In the genomic region with DNA sequence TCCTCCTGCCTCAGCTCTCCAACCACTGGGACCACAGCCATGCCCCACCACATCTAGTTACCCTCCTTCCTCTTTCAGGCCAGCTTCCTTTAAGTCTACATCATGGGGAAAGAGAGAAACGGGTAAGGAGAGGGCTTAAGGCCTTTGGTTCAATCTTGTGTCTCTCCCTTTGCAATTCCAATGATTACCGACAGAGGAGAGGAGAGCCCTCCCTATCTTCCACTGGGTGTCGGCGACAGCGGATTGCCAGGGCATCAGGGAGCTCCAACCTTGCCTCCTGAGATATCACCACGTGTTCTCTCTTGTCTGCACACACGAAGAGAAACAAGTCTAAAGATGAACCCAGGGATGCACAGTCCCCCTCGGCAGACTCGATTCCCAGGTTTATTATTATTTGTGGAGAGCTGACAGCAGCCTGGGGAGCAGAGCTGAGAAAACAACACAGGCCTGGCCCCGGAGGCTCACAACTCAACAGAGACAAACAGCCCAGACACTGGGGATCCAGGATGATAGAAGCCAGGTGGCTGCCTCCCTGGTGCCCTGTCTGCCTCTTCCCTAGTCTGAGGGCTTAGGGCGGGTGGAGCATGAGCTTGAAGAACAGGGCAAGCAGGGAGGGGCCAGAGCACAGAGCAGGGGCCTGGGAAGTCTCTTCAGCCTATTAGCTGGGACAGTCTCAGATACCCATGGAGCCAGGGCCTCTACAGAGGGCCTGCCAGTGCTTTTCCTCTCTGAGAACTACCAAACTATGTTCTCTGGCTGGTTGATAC, we compare ENCODE assay signal across 16 mouse cellular contexts.
DNase-seq lines count a peak whose midpoint lies in the region; ATAC-seq lines count a peak whose summit lies in the region.
"Had no signal": no experiment of that assay in that cellular context is flagged by ENCODE, and none has a peak within 500 bp of the region (broad histone marks: within the 10 kb centered on the region; RNA-seq: fewer than 3 reads in every experiment).

No protein-coding gene starts in this region.

- no peaks in the 10 kb centered on the region for H3K9me3 ChIP-seq in heart, embryonic 11.5 days (replicated peaks; ENCODE audit: control insufficient read depth, low read length)
- no peaks in the 10 kb centered on the region for H3K9me3 ChIP-seq in liver, embryonic 12.5 days (replicated peaks)
- no peaks in the 10 kb centered on the region for H3K9me3 ChIP-seq in stomach, embryonic 14.5 days (ENCODE audit: control insufficient read depth, low read depth, low read length)
- H3K9me3 ChIP-seq: limb, embryonic 10.5 days had no signal

- peak; percentile 89 for DNase-seq in heart, adult 11 months
- peak; percentile 11 for DNase-seq in liver
- peak; percentile 46 for DNase-seq in embryo, embryonic 9.5 days (ENCODE audit: extremely low spot score)
- DNase-seq: adrenal gland, adult 2 months; B cell, adult 2 months; cerebellum, adult 18-20 months; lung, postnatal 14 days; right cerebral cortex, postnatal 4 days; thymus, adult 2 months had no signal

- no peak overlapping the region for H3K27ac ChIP-seq in heart, embryonic 11.5 days (ENCODE audit: low read depth, low read length)
- no peak overlapping the region for H3K27ac ChIP-seq in liver, embryonic 12.5 days
- H3K27ac ChIP-seq in stomach, embryonic 14.5 days (ENCODE audit: low read length), result no peak overlapping the region
- H3K27ac ChIP-seq: limb, embryonic 10.5 days had no signal

- no peak for ATAC-seq in heart, embryonic 11.5 days (replicated peaks; ENCODE audit: insufficient number of reproducible peaks, low FRiP score, low TSS enrichment)
- ATAC-seq in liver, embryonic 12.5 days, result no peak
- ATAC-seq in stomach, embryonic 14.5 days (ENCODE audit: insufficient number of reproducible peaks, insufficient read depth, low FRiP score, low read depth), result peak; percentile 39; the same call in 1 of the 2 replicates
- no peak for ATAC-seq in cerebellum, adult (ENCODE audit: insufficient number of reproducible peaks, low FRiP score, low TSS enrichment)
- ATAC-seq in granulocyte monocyte progenitor cell, adult 5-6 weeks (replicated peaks; ENCODE audit: poor library complexity, severe bottlenecking), result no peak

- no peak overlapping the region for H3K4me3 ChIP-seq in heart, embryonic 11.5 days (ENCODE audit: low read depth, low read length)
- H3K4me3 ChIP-seq in liver, embryonic 12.5 days, result no peak overlapping the region
- H3K4me3 ChIP-seq in stomach, embryonic 14.5 days (ENCODE audit: low read depth, low read length), result no peak overlapping the region
- H3K4me3 ChIP-seq: erythroblast, embryonic 14.5 days; limb, embryonic 10.5 days had no signal

- no peaks in the 10 kb centered on the region for H3K36me3 ChIP-seq in heart, embryonic 11.5 days (ENCODE audit: control insufficient read depth, insufficient read depth, low read length)
- no peaks in the 10 kb centered on the region for H3K36me3 ChIP-seq in liver, embryonic 12.5 days
- no peaks in the 10 kb centered on the region for H3K36me3 ChIP-seq in stomach, embryonic 14.5 days (ENCODE audit: control insufficient read depth, insufficient read depth, low read length)
- H3K36me3 ChIP-seq: limb, embryonic 10.5 days had no signal

- peaks cover 4% of the 10 kb centered on the region; the same call in 1 of the 2 replicates for H3K4me1 ChIP-seq in heart, embryonic 11.5 days (ENCODE audit: control insufficient read depth, insufficient read depth, low read length)
- H3K4me1 ChIP-seq in liver, embryonic 12.5 days, result no peaks in the 10 kb centered on the region
- H3K4me1 ChIP-seq in stomach, embryonic 14.5 days (ENCODE audit: control insufficient read depth, insufficient read depth, low read length), result peaks cover 6% of the 10 kb centered on the region; the same call in 1 of the 2 replicates

- no peak overlapping the region for H3K4me2 ChIP-seq in heart, embryonic 11.5 days
- H3K4me2 ChIP-seq in liver, embryonic 12.5 days, result no peak overlapping the region
- no peak overlapping the region for H3K4me2 ChIP-seq in stomach, embryonic 14.5 days (replicated peaks; ENCODE audit: low read depth, low read length)

- no peak overlapping the region for H3K9ac ChIP-seq in heart, embryonic 11.5 days (ENCODE audit: low read depth, low read length)
- no peak overlapping the region for H3K9ac ChIP-seq in liver, embryonic 12.5 days
- H3K9ac ChIP-seq in stomach, embryonic 14.5 days (replicated peaks; ENCODE audit: low read depth, low read length), result no peak overlapping the region

- 15% methylated on average over 11 of the region's 11 CpGs for WGBS in heart, embryonic 11.5 days (ENCODE audit: insufficient replicate concordance)
- 35% methylated on average over 11 of the region's 11 CpGs for whole genome bisulfite sequencing in liver, embryonic 12.5 days (ENCODE audit: insufficient replicate concordance)
- 33% methylated on average over 11 of the region's 11 CpGs for WGBS in stomach, embryonic 14.5 days

- no peaks in the 10 kb centered on the region for H3K27me3 ChIP-seq in heart, embryonic 11.5 days (ENCODE audit: control insufficient read depth, insufficient read depth, low read length)
- no peaks in the 10 kb centered on the region for H3K27me3 ChIP-seq in liver, embryonic 12.5 days (replicated peaks)
- H3K27me3 ChIP-seq in stomach, embryonic 14.5 days (ENCODE audit: control insufficient read depth, insufficient read depth, low read length), result no peaks in the 10 kb centered on the region

Comparison
In these comparisons a context has a peak if more than half of its experiments do, and no peak if none do; other contexts are left out.
1. DNase-seq: peak in every context shown above with its lines; median percentile 89 in heart, adult 11 months; 46 in embryo, embryonic 9.5 days; 11 in liver.